Mouse (Mus musculus) intestine, embryonic 14.5 days (tissue): ENCODE results near the gene Crybg2. TPM values are rescaled to one million over a fixed set of nuclear protein-coding genes. Genes with fewer than 3 reads are reported as not detected.

Source experiments
- ATAC-seq: fragments of 200-750 bp; cut with Nextera tagmentation; replicated peaks from 2 replicates; pipeline ENCODE4 v1.8.0; 2017; ENCODE audit warnings: low read depth, moderate number of reproducible peaks, moderate TSS enrichment, moderate library complexity; ENCODE audit not compliant: low FRiP score, low TSS enrichment
- DNase-seq: peaks from one replicate; pipeline ENCODE4 v3.0.0-alpha.2; 2018; ENCODE audit warnings: low spot score
- H3K27ac ChIP-seq: fragments of 300-500 bp; sonication (generic); 2 replicates; pipeline ENCODE4 v1.5.1; 2014; ENCODE audit warnings: low read depth, mild to moderate bottlenecking, control low read depth
- H3K27me3 ChIP-seq: fragments of 300-500 bp; sonication (generic); replicated peaks from 2 replicates; pipeline ENCODE4 v1.6.1; 2014; ENCODE audit warnings: low read length, control low read depth; ENCODE audit not compliant: control insufficient read depth, insufficient read depth
- H3K36me3 ChIP-seq: fragments of 300-500 bp; sonication (generic); 2 replicates; pipeline ENCODE4 v1.6.1; 2014; ENCODE audit warnings: low read length, control low read depth; ENCODE audit not compliant: control insufficient read depth, insufficient read depth
- H3K4me1 ChIP-seq: fragments of 300-500 bp; sonication (generic); replicated peaks from 2 replicates; pipeline ENCODE4 v1.6.1; 2014; ENCODE audit warnings: low read length, control low read depth, mixed read lengths; ENCODE audit not compliant: control insufficient read depth, insufficient read depth
- H3K4me2 ChIP-seq: fragments of 300-500 bp; sonication (generic); 2 replicates; pipeline ENCODE4 v1.6.1; 2014; ENCODE audit warnings: low read length
- H3K4me3 ChIP-seq: fragments of 300-500 bp; sonication (generic); 2 replicates; pipeline ENCODE4 v1.5.1; 2014; ENCODE audit warnings: low read depth, low read length, control low read depth, mixed read lengths
- H3K9ac ChIP-seq: fragments of 300-500 bp; sonication (generic); 2 replicates; pipeline ENCODE4 v1.6.1; 2014; ENCODE audit warnings: mild to moderate bottlenecking, low read length
- H3K9me3 ChIP-seq: fragments of 300-500 bp; sonication (generic); 2 replicates; pipeline ENCODE4 v1.6.1; 2016; ENCODE audit warnings: low read length, control low read depth; ENCODE audit not compliant: control insufficient read depth
- WGBS: fragments of 180-500 bp; shearing (Covaris S2); extraction: QIAGEN DNeasy Blood & Tissue Kit; methylation state at CpG from one replicate; pipeline ENCODE4 v1.1.7; 2014; 5-methylcytosine and 5-hydroxymethylcytosine counted together
- polyA plus RNA-seq: library from polyadenylated mRNA; unstranded; fragments of >200 nt; fragmentation: Nextera tagmentation; extraction: Ambion mirVana; gene quantifications from 2 replicates; pipeline ENCODE4 v1.2.1, GENCODE M21; 2014

The Crybg2 gene
- polyA plus RNA-seq, 1 experiment from 2014 or later, result 11.4 TPM

- no peak overlapping the region for H3K9ac ChIP-seq
- H3K27me3 ChIP-seq, result no peaks in the 10 kb centered on the region
- no peaks in the 10 kb centered on the region for H3K9me3 ChIP-seq
- no peak overlapping the region for H3K4me3 ChIP-seq
- 70% methylated on average over 8 of the region's 8 CpGs for WGBS
- peaks cover 8% of the 10 kb centered on the region; the same call in 1 of the 2 replicates for H3K4me1 ChIP-seq
- H3K27ac ChIP-seq, result no peak overlapping the region
- no peaks in the 10 kb centered on the region for H3K36me3 ChIP-seq
- DNase-seq, result no peak
- H3K4me2 ChIP-seq, result no peak overlapping the region
- ATAC-seq, result no peak
Observed at GRCm38 (mm10) chr4:134117012-134117411, 56.4 kb downstream of the Crybg2 start.

DNA sequence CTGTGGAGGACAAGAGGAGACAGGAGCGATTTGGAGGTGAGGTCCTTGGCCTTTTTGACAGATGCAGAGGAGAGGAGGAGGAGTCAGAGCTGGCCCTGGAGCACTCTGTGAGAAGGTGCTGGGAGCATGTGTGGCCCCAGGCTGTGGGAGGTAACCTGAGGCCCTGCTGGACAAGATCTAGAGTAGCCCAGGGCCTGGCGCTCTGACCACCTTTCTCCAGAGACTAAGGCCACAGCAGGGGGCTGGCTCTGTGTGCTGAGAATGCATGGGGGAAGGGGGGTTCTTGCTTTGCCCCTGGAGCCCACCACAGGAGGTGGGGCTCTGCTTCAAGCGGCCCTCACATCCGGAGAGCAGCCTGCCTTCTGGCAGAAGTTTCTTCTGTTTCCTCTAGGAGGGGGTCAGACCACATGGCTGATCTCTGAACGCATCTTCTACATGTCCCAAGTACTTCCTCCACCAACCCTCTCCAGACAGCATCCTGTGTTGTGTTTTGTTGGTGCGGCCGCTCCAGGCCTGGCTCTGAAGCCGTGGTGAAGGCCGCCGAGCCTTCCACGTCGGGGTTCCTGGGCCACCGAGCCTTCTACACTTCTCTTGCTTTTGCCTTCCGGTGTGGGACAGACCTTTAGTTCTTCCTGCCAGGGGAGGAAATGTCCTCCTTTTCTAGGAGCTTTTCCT lies 57.6 kb downstream of the Crybg2 start:
- no peaks in the 10 kb centered on the region for H3K27me3 ChIP-seq
- H3K27ac ChIP-seq, result no peak overlapping the region
- H3K4me1 ChIP-seq, result peaks cover 6% of the 10 kb centered on the region; the same call in 1 of the 2 replicates

DNA sequence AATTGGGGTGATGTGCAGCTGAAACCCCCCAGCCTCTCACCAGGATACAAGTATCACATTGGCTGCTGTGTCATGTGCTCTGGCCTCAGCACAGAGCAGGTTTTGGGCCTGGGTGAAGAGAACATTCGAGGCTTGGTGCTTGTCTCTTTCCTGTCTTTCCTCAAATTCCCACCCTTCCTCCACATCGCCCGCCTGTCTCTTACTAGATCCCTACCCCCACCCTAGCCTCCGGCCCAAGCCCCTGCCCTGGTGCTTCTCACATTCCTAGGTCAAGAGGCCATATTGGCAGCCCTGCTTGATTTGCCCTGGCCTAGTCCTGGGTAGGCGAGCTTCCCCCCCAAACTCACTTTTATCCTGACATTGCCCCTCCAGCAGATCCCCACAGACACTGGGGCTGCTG lies 58.4 kb downstream of the Crybg2 start:
- Histone ChIP-seq H3K9me3 (no peaks in the 10 kb centered on the region), H3K4me1 (peaks cover 3% of the 10 kb centered on the region; the same call in 1 of the 2 replicates), H3K27ac (no peak overlapping the region), H3K4me3 (no peak overlapping the region), H3K9ac (no peak overlapping the region), H3K27me3 (no peaks in the 10 kb centered on the region), H3K36me3 (no peaks in the 10 kb centered on the region), H3K4me2 (no peak overlapping the region)
- no peak for DNase-seq
- WGBS, result 47% methylated on average over 5 of the region's 5 CpGs
- no peak for ATAC-seq

More for the DNA sequence above, 57.6 kb downstream of the Crybg2 start:
- DNase-seq (no peak), ATAC-seq (no peak)
- no peaks in the 10 kb centered on the region for H3K36me3 ChIP-seq
- 73% methylated on average over 14 of the region's 14 CpGs for whole genome bisulfite sequencing
- no peak overlapping the region for H3K4me2 ChIP-seq
- no peak overlapping the region for H3K9ac ChIP-seq
- no peak overlapping the region for H3K4me3 ChIP-seq
- no peaks in the 10 kb centered on the region for H3K9me3 ChIP-seq

DNA sequence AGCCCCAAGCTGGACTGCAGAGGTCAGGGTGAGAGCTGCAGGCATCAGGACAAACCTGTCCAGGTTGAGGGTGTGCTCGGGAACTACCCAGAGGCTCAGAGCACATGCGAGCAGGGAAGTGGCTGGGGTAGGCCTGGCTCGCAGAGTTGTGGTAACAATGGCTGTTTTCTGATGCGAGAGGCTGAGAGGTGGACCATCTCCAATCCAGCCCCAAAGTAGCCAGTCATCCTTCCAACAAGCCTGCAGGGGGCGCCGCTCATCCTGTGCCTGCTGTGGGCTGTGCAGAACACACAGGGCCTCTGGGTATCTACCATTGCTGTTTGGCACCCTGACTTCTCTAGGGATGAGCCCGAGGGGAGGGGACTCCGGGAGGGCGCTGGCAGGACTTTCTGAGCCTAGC lies 59.0 kb downstream of the Crybg2 start:
- no peak for DNase-seq
- no peak overlapping the region for H3K4me3 ChIP-seq
- H3K27me3 ChIP-seq, result no peaks in the 10 kb centered on the region
- no peaks in the 10 kb centered on the region for H3K36me3 ChIP-seq
- no peak overlapping the region for H3K4me2 ChIP-seq
- H3K9me3 ChIP-seq, result no peaks in the 10 kb centered on the region
- peaks cover 3% of the 10 kb centered on the region; the same call in 1 of the 2 replicates for H3K4me1 ChIP-seq
- no peak for ATAC-seq
- no peak overlapping the region for H3K9ac ChIP-seq
- 60% methylated on average over 9 of the region's 9 CpGs for WGBS
- no peak overlapping the region for H3K27ac ChIP-seq

- 77% methylated on average over 6 of the region's 6 CpGs for WGBS
Observed at GRCm38 (mm10) chr4:134120192-134120805, 59.7 kb downstream of the Crybg2 start.

DNA sequence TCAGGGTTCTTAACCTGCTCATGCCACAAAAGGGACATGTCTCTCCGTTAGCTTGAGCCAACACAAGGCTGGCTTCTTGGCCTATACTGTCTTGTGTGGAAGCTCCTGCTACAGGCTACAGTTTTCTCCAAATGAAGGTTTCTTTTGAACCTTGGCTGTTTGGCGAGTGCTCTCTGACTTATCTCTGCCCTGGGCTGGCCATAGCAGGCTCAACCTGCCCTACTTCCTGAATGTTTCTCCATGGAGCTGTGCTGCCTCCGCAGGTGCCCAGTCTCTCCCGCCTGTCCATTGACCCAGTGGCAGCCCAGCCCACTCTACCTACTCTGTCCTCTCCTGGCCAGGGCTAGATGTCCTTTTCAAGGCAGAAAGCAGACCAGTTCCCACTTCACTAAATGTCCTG lies 60.3 kb downstream of the Crybg2 start:
- Histone ChIP-seq H3K4me2 (no peak overlapping the region), H3K27ac (no peak overlapping the region), H3K36me3 (no peaks in the 10 kb centered on the region), H3K27me3 (no peaks in the 10 kb centered on the region), H3K9me3 (no peaks in the 10 kb centered on the region), H3K4me3 (no peak overlapping the region), H3K4me1 (peaks cover 2% of the 10 kb centered on the region; the same call in 1 of the 2 replicates), H3K9ac (no peak overlapping the region)
- no peak for ATAC-seq
- WGBS, result 88% methylated on average over 4 of the region's 4 CpGs
- DNase-seq, result no peak

More at GRCm38 (mm10) chr4:134120192-134120805, 59.7 kb downstream of the Crybg2 start:
- Histone ChIP-seq H3K4me1 (peaks cover 3% of the 10 kb centered on the region; the same call in 1 of the 2 replicates), H3K27me3 (no peaks in the 10 kb centered on the region), H3K4me3 (no peak overlapping the region), H3K36me3 (no peaks in the 10 kb centered on the region), H3K4me2 (no peak overlapping the region), H3K27ac (no peak overlapping the region), H3K9ac (no peak overlapping the region), H3K9me3 (no peaks in the 10 kb centered on the region)
- DNase-seq, result no peak
- no peak for ATAC-seq

- no peak for ATAC-seq
- Histone ChIP-seq H3K4me3 (no peak overlapping the region), H3K36me3 (no peaks in the 10 kb centered on the region), H3K9ac (no peak overlapping the region), H3K4me1 (no peaks in the 10 kb centered on the region), H3K9me3 (no peaks in the 10 kb centered on the region), H3K27ac (no peak overlapping the region), H3K27me3 (no peaks in the 10 kb centered on the region), H3K4me2 (no peak overlapping the region)
- no peak for DNase-seq
- 47% methylated on average over 4 of the region's 4 CpGs for WGBS
Observed at GRCm38 (mm10) chr4:134121571-134121970, 61.0 kb downstream of the Crybg2 start.

- Histone ChIP-seq H3K27ac (no peak overlapping the region), H3K9me3 (no peaks in the 10 kb centered on the region), H3K4me3 (no peak overlapping the region), H3K4me2 (no peak overlapping the region), H3K9ac (no peak overlapping the region), H3K4me1 (0 out of 2 replicates have a peak, but pooled peaks cover 4% of the 10 kb centered on the region), H3K27me3 (no peaks in the 10 kb centered on the region), H3K36me3 (no peaks in the 10 kb centered on the region)
- ATAC-seq, result no peak
- DNase-seq, result no peak
- WGBS, result 21% methylated on average over 3 of the region's 3 CpGs
Observed at GRCm38 (mm10) chr4:134122281-134122680, 61.7 kb downstream of the Crybg2 start.
